Mouse (Mus musculus) midbrain, embryonic 15.5 days (tissue): Measurements from ENCODE around the gene Bin2. TPM values are rescaled to one million over a fixed set of nuclear protein-coding genes. Genes with fewer than 3 reads are reported as not detected.

Source experiments
- ATAC-seq: fragments of 200-750 bp; cut with Nextera tagmentation; replicated peaks from 2 replicates; pipeline ENCODE4 v1.8.0; 2017; ENCODE audit warnings: moderate TSS enrichment
- H3K27ac ChIP-seq: fragments of 300-500 bp; sonication (generic); 2 replicates; pipeline ENCODE4 v1.5.1; 2015; ENCODE audit warnings: mild to moderate bottlenecking, inconsistent platforms
- H3K27me3 ChIP-seq: fragments of 300-500 bp; sonication (generic); replicated peaks from 2 replicates; pipeline ENCODE4 v1.6.1; 2015; ENCODE audit warnings: inconsistent platforms
- H3K36me3 ChIP-seq: fragments of 300-500 bp; sonication (generic); replicated peaks from 2 replicates; pipeline ENCODE4 v1.6.1; 2015; ENCODE audit warnings: inconsistent platforms
- H3K4me1 ChIP-seq: fragments of 300-500 bp; sonication (generic); 2 replicates; pipeline ENCODE4 v1.6.1; 2015; ENCODE audit warnings: inconsistent platforms
- H3K4me2 ChIP-seq: fragments of 300-500 bp; sonication (generic); 2 replicates; pipeline ENCODE4 v1.6.1; 2015; ENCODE audit warnings: inconsistent platforms, mild to moderate bottlenecking, moderate library complexity
- H3K4me3 ChIP-seq: fragments of 300-500 bp; sonication (generic); 2 replicates; pipeline ENCODE4 v1.5.1; 2015; ENCODE audit warnings: mild to moderate bottlenecking, inconsistent platforms
- H3K9ac ChIP-seq: fragments of 300-500 bp; sonication (generic); 2 replicates; pipeline ENCODE4 v1.6.1; 2015; ENCODE audit warnings: mild to moderate bottlenecking, inconsistent platforms
- H3K9me3 ChIP-seq: fragments of 300-500 bp; sonication (generic); 2 replicates; pipeline ENCODE4 v1.6.1; 2016; ENCODE audit warnings: inconsistent platforms
- WGBS: fragments of 180-500 bp; shearing (Covaris S2); methylation state at CpG from one replicate; pipeline ENCODE4 v1.1.7; 2015; ENCODE audit warnings: mixed read lengths; 5-methylcytosine and 5-hydroxymethylcytosine counted together
- polyA plus RNA-seq: library from polyadenylated mRNA; unstranded; fragments of >200 nt; fragmentation: Nextera tagmentation; extraction: Ambion mirVana; gene quantifications from 2 replicates; pipeline ENCODE4 v1.2.1, GENCODE M21; 2015

Gene Bin2
- polyA plus RNA-seq, 1 experiment from 2014 or later, result 1.0 TPM

DNA sequence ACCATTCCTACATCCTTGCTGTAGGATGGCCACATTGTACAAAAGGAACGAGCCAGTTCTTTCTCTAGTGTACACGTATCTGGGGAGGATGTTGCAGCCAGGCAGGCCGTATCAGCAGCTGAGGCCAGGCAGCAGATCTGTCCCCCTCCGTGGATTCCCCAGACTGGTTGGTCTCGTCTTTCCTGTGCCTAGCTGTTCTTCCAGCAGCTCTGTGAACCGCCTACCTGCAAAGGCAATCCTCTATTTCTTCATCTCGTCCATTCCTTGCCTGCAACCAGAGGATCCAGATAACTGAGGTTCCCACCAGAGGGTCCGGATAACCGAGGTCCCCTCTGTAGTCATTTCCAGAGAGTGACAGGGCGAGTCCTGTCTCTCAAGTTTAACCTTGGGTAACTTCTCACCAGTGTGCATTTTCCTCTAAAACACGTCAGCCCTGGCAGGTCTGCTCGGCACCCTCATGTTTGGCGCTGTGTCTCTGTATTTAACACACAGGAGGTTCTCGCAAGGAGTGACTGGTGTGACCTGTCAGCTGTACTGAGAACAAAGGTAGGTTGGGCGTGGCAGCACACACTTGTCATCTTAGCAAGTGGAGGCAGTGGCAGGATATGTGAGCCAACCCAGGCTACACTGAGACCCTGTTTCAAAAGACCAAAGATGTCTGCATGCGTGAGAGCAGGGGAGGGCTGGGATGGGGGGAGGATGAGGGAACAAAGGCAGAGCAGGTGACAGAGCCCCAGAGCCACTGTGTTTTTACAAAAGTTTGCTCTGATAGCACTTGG lies 29.2 kb downstream of the Bin2 start:
- WGBS, result 79% methylated on average over 16 of the region's 16 CpGs
- Histone ChIP-seq H3K4me2 (no peak overlapping the region), H3K27me3 (peaks cover 40% of the 10 kb centered on the region), H3K27ac (no peak overlapping the region), H3K36me3 (no peaks in the 10 kb centered on the region), H3K4me1 (peaks cover 13% of the 10 kb centered on the region), H3K9ac (no peak overlapping the region), H3K9me3 (no peaks in the 10 kb centered on the region), H3K4me3 (no peak overlapping the region)
- no peak for ATAC-seq

- ATAC-seq, result no peak
- H3K36me3 ChIP-seq, result no peaks in the 10 kb centered on the region
- H3K4me1 ChIP-seq, result peaks cover 13% of the 10 kb centered on the region
- peaks cover 58% of the 10 kb centered on the region for H3K27me3 ChIP-seq
- no peaks in the 10 kb centered on the region for H3K9me3 ChIP-seq
- WGBS, result 12% methylated on average over 6 of the region's 6 CpGs
- H3K4me2 ChIP-seq, result no peak overlapping the region
- H3K9ac ChIP-seq, result no peak overlapping the region
- H3K27ac ChIP-seq, result no peak overlapping the region
- no peak overlapping the region for H3K4me3 ChIP-seq
These were observed 31.7 kb downstream of the Bin2 start for GRCm38 (mm10) chr15:100637661-100638060.

DNA sequence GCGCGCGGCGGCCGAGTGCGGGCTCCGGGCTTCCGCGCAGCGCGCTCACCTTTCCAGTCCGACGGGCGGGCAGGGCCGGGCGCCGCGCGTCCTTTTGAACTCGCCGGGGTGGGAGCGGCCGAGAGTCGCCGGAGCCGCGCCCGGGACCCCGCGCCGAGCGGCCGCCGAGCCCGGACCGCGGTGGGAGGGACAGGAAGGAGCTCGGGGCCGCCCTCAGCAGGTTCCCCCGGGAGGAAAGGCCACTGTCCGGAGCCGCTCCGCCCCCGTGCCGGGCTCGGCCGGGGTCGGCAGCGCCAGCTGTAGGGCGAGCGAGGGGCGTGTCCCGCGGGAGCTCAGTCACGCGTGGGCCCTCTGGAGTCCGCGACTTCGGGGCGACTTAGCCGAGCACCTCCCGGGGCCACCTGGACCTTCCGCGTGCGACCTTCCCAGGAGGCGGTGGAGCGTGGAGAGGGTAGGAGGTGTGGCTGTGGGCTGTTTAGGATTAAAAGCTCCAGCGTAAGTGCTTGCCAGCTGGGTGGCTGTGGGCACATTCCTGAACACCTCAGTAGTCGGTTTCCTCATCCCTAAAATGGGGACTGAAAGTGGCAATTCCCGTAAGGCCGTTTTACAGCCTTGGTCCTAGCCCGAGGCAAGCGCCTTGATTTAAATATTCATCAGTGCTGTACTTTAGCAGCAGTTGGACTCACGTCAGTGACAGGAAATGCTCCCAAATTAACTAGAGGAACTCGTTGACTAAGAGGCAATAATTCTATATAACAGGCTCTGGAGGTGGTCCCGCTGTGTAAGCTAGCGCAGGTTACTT lies 32.5 kb downstream of the Bin2 start, which contains the start of gene Smagp:
Gene Smagp (minus strand): TSS at position 241 of the 802 bp plus-strand sequence.
- Histone ChIP-seq H3K4me3 (peak within 1 kb of the TSS; percentile 39), H3K27ac (no peak within 1 kb of the TSS), H3K4me2 (peak within 1 kb of the TSS; percentile 72), H3K36me3 (no peaks in the 10 kb centered on the region), H3K4me1 (peaks cover 13% of the 10 kb centered on the region), H3K27me3 (peaks cover 58% of the 10 kb centered on the region), H3K9me3 (no peaks in the 10 kb centered on the region), H3K9ac (peak within 1 kb of the TSS; percentile 6; the same call in 1 of the 2 replicates)
- no peak for ATAC-seq
- WGBS, result under 1% methylated on average over 64 of the region's 77 CpGs

DNA sequence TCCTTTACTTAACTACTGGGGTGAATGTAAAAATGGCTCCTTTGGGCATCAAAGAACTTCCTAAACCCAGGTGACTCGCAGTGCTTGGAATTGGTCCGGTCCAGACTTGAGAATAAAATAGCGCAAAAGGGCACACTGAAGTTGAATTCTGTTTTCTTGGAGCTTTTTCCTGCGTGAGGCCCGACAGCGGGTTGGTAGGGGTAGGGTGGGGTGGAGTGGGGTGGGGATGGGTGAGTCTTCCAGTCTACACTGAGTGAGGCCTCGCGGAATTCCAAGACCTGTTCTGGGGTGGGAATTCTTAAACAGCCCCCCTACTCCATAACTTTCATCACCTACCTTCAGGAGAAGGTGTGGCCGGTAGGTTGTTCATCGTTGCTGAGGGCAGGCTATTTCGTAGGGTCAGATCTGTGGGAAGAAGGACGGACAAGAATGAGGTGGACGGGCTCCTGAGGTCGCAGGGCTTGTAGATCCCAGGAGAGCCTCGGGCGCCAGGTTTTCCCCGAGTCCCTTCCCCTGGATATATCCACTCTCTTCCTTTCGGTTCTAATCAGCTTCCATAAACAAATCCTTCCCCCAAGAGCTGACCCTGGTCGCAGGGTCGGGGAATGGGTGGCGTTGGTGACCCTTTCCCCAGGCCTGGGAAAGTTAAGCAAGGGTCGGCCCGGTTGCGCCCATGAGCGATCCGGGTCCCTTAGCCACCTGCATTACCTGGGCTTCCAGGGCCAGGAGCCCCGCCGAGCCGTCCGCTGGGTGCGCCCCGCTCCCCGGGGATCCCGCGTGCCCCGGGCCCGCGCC lies 33.3 kb downstream of the Bin2 start:
- ATAC-seq, result no peak
- WGBS, result 4% methylated on average over 37 of the region's 38 CpGs
- no peak overlapping the region for H3K27ac ChIP-seq
- H3K9ac ChIP-seq, result peak overlapping the region; percentile 6; the same call in 1 of the 2 replicates
- no peaks in the 10 kb centered on the region for H3K36me3 ChIP-seq
- H3K4me3 ChIP-seq, result peak overlapping the region; percentile 39
- peaks cover 13% of the 10 kb centered on the region for H3K4me1 ChIP-seq
- peak overlapping the region; percentile 72 for H3K4me2 ChIP-seq
- H3K27me3 ChIP-seq, result peaks cover 58% of the 10 kb centered on the region
- H3K9me3 ChIP-seq, result no peaks in the 10 kb centered on the region

GRCm38 (mm10) chr15:100635239-100635638 lies 34.1 kb downstream of the Bin2 start:
- H3K4me1 ChIP-seq, result peaks cover 13% of the 10 kb centered on the region
- peaks cover 58% of the 10 kb centered on the region for H3K27me3 ChIP-seq
- no peak overlapping the region for H3K4me2 ChIP-seq
- H3K9me3 ChIP-seq, result no peaks in the 10 kb centered on the region
- H3K27ac ChIP-seq, result no peak overlapping the region
- no peak for ATAC-seq
- WGBS, result 11% methylated on average over 9 of the region's 9 CpGs
- H3K4me3 ChIP-seq, result no peak overlapping the region
- H3K36me3 ChIP-seq, result no peaks in the 10 kb centered on the region
- H3K9ac ChIP-seq, result no peak overlapping the region

DNA sequence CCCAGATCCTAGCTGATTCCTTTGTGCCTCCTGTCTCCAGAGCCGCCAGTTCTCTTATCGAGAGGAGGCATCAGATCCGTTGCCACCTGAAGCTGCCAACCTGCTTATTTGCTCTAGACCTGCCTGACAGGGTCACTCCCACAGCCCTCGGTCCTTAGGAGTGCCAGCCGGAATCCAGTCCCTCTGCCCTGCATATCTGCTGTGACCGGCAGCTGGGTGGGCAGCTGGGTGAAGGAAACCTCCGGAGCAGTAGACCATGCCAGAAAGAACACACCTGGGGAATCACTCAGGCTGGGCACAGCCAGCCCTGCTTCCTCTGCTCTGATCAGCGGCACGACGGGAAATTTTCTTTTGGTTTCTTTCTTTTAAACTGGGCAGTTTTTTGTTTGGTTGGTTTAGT lies 36.0 kb downstream of the Bin2 start:
- WGBS, result 83% methylated on average over 10 of the region's 10 CpGs
- ATAC-seq, result no peak
- H3K36me3 ChIP-seq, result no peaks in the 10 kb centered on the region
- H3K4me2 ChIP-seq, result no peak overlapping the region
- H3K27ac ChIP-seq, result no peak overlapping the region
- H3K4me3 ChIP-seq, result no peak overlapping the region
- H3K27me3 ChIP-seq, result peaks cover 49% of the 10 kb centered on the region
- no peak overlapping the region for H3K9ac ChIP-seq
- H3K9me3 ChIP-seq, result no peaks in the 10 kb centered on the region
- H3K4me1 ChIP-seq, result peaks cover 13% of the 10 kb centered on the region

GRCm38 (mm10) chr15:100632323-100632722 lies 37.0 kb downstream of the Bin2 start:
- no peak overlapping the region for H3K4me2 ChIP-seq
- ATAC-seq, result no peak
- H3K9ac ChIP-seq, result no peak overlapping the region
- H3K4me1 ChIP-seq, result peaks cover 19% of the 10 kb centered on the region
- peaks cover 39% of the 10 kb centered on the region for H3K27me3 ChIP-seq
- no peak overlapping the region for H3K4me3 ChIP-seq
- H3K36me3 ChIP-seq, result no peaks in the 10 kb centered on the region
- WGBS, result 92% methylated on average over 5 of the region's 5 CpGs
- no peak overlapping the region for H3K27ac ChIP-seq
- H3K9me3 ChIP-seq, result no peaks in the 10 kb centered on the region

- H3K36me3 ChIP-seq, result no peaks in the 10 kb centered on the region
- WGBS, result 88% methylated on average over 12 of the region's 12 CpGs
- no peak overlapping the region for H3K9ac ChIP-seq
- ATAC-seq, result no peak
- no peak overlapping the region for H3K4me3 ChIP-seq
- H3K4me1 ChIP-seq, result peaks cover 12% of the 10 kb centered on the region
- no peaks in the 10 kb centered on the region for H3K9me3 ChIP-seq
- no peak overlapping the region for H3K27ac ChIP-seq
- H3K27me3 ChIP-seq, result peaks cover 32% of the 10 kb centered on the region
- no peak overlapping the region for H3K4me2 ChIP-seq
These were observed 37.7 kb downstream of the Bin2 start for GRCm38 (mm10) chr15:100631454-100632170.

DNA sequence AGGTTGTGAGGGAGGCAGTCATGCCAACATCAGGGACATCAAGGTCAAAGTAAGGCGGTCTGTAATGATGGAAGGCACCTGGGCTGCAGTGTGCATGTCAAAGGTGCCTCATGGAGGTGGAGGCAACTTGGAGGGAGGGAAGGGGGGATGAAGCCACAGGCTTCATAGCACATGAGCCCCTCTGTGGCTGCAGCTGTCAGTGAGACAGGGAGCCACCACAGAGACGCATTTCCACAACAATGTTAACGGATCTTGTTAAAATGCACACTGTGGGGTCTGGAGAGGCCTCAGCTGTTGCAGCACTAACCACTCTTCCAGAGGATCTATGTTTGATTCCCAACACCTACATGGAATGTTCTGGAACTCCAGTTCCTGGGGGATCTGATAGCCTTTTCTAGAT lies 39.2 kb downstream of the Bin2 start:
- Histone ChIP-seq H3K9me3 (no peaks in the 10 kb centered on the region), H3K9ac (no peak overlapping the region), H3K36me3 (no peaks in the 10 kb centered on the region), H3K4me2 (no peak overlapping the region), H3K4me1 (peaks cover 6% of the 10 kb centered on the region; the same call in 1 of the 2 replicates), H3K27me3 (peaks cover 17% of the 10 kb centered on the region), H3K27ac (no peak overlapping the region), H3K4me3 (no peak overlapping the region)
- ATAC-seq, result no peak
- WGBS, result 54% methylated on average over 3 of the region's 3 CpGs

- no peak overlapping the region for H3K4me3 ChIP-seq
- H3K4me2 ChIP-seq, result no peak overlapping the region
- H3K27ac ChIP-seq, result no peak overlapping the region
- H3K4me1 ChIP-seq, result peaks cover 6% of the 10 kb centered on the region; the same call in 1 of the 2 replicates
- no peak overlapping the region for H3K9ac ChIP-seq
- WGBS, result 58% methylated on average over 7 of the region's 7 CpGs
- H3K27me3 ChIP-seq, result peaks cover 7% of the 10 kb centered on the region
- no peaks in the 10 kb centered on the region for H3K36me3 ChIP-seq
- ATAC-seq, result no peak
- H3K9me3 ChIP-seq, result no peaks in the 10 kb centered on the region
These were observed 40.6 kb downstream of the Bin2 start for GRCm38 (mm10) chr15:100628797-100629196.

DNA sequence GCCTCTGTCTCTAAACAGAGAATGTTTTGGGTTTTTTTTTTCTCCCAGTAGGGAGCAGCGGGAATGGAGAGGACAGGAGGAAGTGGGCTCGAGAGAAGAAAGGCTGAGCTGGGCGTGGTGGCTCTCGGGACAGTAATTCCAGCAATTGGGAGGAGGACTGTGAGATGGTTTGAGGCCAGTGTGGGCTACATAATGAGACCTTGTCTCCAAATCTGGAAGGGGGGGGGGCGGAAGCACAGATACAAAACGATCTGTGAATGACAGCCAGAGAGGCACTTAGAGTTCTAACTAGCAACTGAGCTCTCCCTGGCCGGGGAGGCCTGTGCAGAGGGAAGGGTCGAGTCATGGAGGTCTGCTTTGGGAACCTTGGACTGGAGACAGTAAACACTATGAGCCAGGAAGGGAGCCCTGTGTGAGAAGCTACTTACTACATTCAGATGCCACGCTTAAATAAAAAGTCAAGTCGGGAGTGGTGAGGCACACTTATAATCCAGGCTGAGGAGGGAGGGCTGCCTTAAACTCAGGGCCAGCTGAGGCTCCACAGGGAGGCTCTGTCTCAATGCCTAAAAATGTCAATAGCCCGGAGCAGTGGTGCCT lies 41.5 kb downstream of the Bin2 start:
- 4% methylated on average over 11 of the region's 11 CpGs for WGBS
- H3K4me3 ChIP-seq, result no peak overlapping the region
- no peak overlapping the region for H3K4me2 ChIP-seq
- H3K9ac ChIP-seq, result no peak overlapping the region
- no peaks in the 10 kb centered on the region for H3K9me3 ChIP-seq
- no peak overlapping the region for H3K27ac ChIP-seq
- H3K36me3 ChIP-seq, result no peaks in the 10 kb centered on the region
- no peaks in the 10 kb centered on the region for H3K27me3 ChIP-seq
- peaks cover 6% of the 10 kb centered on the region; the same call in 1 of the 2 replicates for H3K4me1 ChIP-seq
- no peak for ATAC-seq
